Mouse (Mus musculus) ES-Bruce4 (cell line): Measurements from ENCODE around the gene Pnmt.

Source experiments
- CTCF ChIP-seq: IDR thresholded peaks from one replicate; pipeline ENCODE4 v1.8.1; 2011; ENCODE audit warnings: low read depth, low read length
- EP300 ChIP-seq: IDR thresholded peaks from 2 replicates; pipeline ENCODE4 v1.6.1; 2011; ENCODE audit warnings: low read depth, low read length; ENCODE audit not compliant: insufficient read depth
- POLR2A ChIP-seq: IDR thresholded peaks from one replicate; pipeline ENCODE4 v1.8.1; 2011; ENCODE audit warnings: low read length; ENCODE audit not compliant: insufficient read depth

GRCm38 (mm10) chr11:98386596-98386995, 346 bp downstream of the Pnmt start:
- TF ChIP-seq POLR2A (no peak), CTCF (no peak), EP300 (no peak)
